Mouse (Mus musculus) lung, postnatal 0 days (tissue): ENCODE data around the gene Prr14l.

Experiments used
- CTCF ChIP-seq: IDR thresholded peaks from 2 replicates; pipeline ENCODE4 v1.5.1; 2016; ENCODE audit warnings: antibody characterized with exemption, mild to moderate bottlenecking
- EP300 ChIP-seq: IDR thresholded peaks from 2 replicates; pipeline ENCODE4 v1.6.1; 2016; ENCODE audit warnings: antibody characterized with exemption, mild to moderate bottlenecking, control low read depth

DNA sequence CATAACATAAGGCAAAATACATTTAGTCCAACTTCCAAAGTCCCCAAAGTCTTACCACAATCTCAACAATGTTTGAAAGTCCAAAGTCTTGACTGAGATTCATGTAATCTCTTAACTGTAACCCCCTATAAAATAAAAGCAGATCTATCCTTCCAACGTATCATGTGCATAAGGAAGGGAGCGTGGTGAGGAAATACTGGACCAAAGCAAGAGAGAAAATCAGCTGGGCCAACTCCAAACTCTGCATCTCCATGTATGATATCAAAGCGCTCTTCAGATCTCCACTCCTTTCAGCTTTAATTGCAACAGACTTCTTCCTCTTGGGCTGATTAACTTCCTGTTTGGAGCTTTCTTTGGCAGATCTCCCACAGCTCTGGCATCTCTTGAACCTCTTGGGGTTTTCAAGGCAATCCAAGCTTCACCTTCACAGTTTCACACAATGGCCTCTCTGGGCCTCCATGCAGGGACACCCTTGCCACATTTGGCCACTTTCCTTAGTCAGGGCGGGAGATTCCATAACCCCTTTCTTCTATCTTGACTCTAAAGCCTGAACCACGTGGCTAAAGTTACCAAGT, 92.4 kb downstream of the Prr14l start:
- TF ChIP-seq EP300 (0 out of 2 replicates have a peak, but pooled peaks have one; percentile 28), CTCF (no peak)
